Mouse (Mus musculus) thymus, adult 2 months (tissue): ENCODE results near the gene Gm9747. TPM values are rescaled to one million over a fixed set of nuclear protein-coding genes. Genes with fewer than 3 reads are reported as not detected.

Source experiments
- DNase-seq: peaks from one replicate; pipeline ENCODE4 v3.0.0; 2021
- H3K27ac ChIP-seq: fragments of 200-500 bp; 2 replicates; pipeline ENCODE4 v1.5.1; 2012; ENCODE audit warnings: low read length, control low read depth; ENCODE audit not compliant: control insufficient read depth, insufficient read depth
- H3K27me3 ChIP-seq: fragments of 200-500 bp; 2 replicates; pipeline ENCODE4 v1.6.1; 2012; ENCODE audit warnings: mild to moderate bottlenecking, low read length, moderate library complexity, mixed read lengths; ENCODE audit not compliant: control insufficient read depth, insufficient read depth
- H3K36me3 ChIP-seq: fragments of 200-500 bp; 2 replicates; pipeline ENCODE4 v1.6.1; 2012; ENCODE audit warnings: mild to moderate bottlenecking, low read length, moderate library complexity; ENCODE audit not compliant: control insufficient read depth, insufficient read depth
- H3K4me1 ChIP-seq: fragments of 200-500 bp; replicated peaks from 2 replicates; pipeline ENCODE4 v1.6.1; 2012; ENCODE audit warnings: low read length; ENCODE audit not compliant: control insufficient read depth, insufficient read depth
- H3K4me3 ChIP-seq: fragments of 200-500 bp; 2 replicates; pipeline ENCODE4 v1.5.1; 2012; ENCODE audit warnings: mild to moderate bottlenecking, low read length, control low read depth, moderate library complexity; ENCODE audit not compliant: control insufficient read depth, insufficient read depth
- CTCF ChIP-seq: fragments of 200-500 bp; IDR thresholded peaks from 2 replicates; pipeline ENCODE4 v1.5.1; 2012; ENCODE audit warnings: mild to moderate bottlenecking, control low read depth, low read length, moderate library complexity, borderline replicate concordance; ENCODE audit not compliant: control insufficient read depth, poor library complexity, insufficient read depth; ENCODE audit errors: extremely low read depth
- POLR2A ChIP-seq: fragments of 200-500 bp; IDR thresholded peaks from 2 replicates; pipeline ENCODE4 v1.6.1; 2012; ENCODE audit warnings: mild to moderate bottlenecking, low read length, control low read depth, moderate library complexity; ENCODE audit not compliant: control insufficient read depth, poor library complexity, insufficient read depth; ENCODE audit errors: extremely low read depth
- WGBS: fragments of 180-500 bp; shearing (Covaris S2); methylation state at CpG from one replicate; pipeline ENCODE4 v1.1.7; 2018; 5-methylcytosine and 5-hydroxymethylcytosine counted together
- polyA plus RNA-seq: library from polyadenylated mRNA; depleted of rRNA; stranded (reverse); fragments of >200 nt; gene quantifications from 2 replicates; pipeline ENCODE4 v1.2.3, GENCODE M21; 2012

The Gm9747 gene
- polyA plus RNA-seq, 1 experiment, result not detected

DNA sequence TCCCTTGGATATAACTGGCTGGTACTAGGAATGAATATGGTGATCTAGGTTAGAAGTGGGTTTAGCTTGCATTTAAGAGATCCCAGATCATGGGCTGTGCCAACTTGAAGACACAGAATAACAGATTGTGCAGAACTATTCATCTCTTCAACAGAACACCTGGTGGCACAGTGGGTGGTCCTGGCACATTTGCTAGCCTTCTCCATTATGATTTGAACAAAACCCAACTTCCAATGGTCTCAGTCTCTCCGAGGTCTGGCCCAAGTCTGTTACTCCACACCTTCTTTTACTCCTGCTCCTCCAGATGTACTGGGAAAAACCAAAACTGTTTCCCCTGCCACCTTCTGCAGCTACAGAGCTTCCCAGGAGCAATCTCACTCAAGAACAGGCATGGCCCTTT is 29.4 kb downstream of the Gm9747 start:
- DNase-seq, result no peak
- no peaks in the 10 kb centered on the region for H3K27me3 ChIP-seq
- H3K4me3 ChIP-seq, result no peak overlapping the region
- 86% methylated on average over 1 of the region's 1 CpGs for WGBS
- no peak overlapping the region for H3K27ac ChIP-seq
- no peak for TF ChIP-seq CTCF
- TF ChIP-seq POLR2A, result no peak
- no peaks in the 10 kb centered on the region for H3K4me1 ChIP-seq
- H3K36me3 ChIP-seq, result no peaks in the 10 kb centered on the region

DNA sequence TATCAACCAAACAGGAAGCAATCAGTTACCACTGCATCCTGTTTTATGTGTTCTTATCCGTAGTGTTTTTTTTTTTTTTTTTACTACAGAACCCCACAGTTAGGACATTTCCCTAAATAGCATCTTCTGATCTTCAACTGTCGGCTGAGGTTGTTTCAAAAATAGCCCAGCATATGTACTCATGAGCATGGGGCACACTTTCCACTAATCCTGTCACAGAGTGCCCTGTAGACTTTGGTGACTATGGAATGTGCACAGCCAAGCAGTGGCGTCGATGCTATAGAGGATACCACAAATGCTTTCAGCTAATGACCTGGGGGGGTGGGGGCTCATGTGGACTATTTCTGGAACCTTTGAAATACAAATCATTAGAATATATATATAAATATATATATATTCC is 34.6 kb downstream of the Gm9747 start:
- H3K4me3 ChIP-seq, result no peak overlapping the region
- TF ChIP-seq POLR2A, result no peak
- no peak for TF ChIP-seq CTCF
- no peak overlapping the region for H3K27ac ChIP-seq
- no peak for DNase-seq
- no peaks in the 10 kb centered on the region for H3K4me1 ChIP-seq
- WGBS, result 15% methylated on average over 4 of the region's 4 CpGs
- no peaks in the 10 kb centered on the region for H3K36me3 ChIP-seq
- no peaks in the 10 kb centered on the region for H3K27me3 ChIP-seq

DNA sequence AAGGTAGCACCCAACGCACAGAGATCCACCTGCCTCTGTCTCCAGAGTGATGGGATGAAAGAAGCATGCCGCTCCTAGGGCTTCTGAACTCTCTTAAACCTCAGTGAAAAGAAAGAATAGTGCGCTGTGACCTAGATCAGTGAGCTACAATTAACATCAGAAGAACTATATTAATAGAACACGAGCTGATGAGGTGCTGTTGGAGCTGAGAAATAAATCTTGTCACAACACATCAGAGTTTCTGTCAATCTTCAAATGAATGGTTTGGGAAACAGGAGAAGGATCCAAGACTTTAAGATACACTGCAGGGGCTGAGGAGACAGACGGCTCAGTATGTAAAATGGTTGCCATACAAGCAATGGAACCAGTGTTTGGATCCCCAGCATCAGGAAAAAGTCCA is 39.3 kb downstream of the Gm9747 start:
- Histone ChIP-seq H3K4me3 (no peak overlapping the region), H3K4me1 (no peaks in the 10 kb centered on the region), H3K27me3 (no peaks in the 10 kb centered on the region), H3K27ac (no peak overlapping the region), H3K36me3 (no peaks in the 10 kb centered on the region)
- no peak for TF ChIP-seq CTCF
- no peak for TF ChIP-seq POLR2A
- no peak for DNase-seq
- 92% methylated on average over 5 of the region's 5 CpGs for WGBS

DNA sequence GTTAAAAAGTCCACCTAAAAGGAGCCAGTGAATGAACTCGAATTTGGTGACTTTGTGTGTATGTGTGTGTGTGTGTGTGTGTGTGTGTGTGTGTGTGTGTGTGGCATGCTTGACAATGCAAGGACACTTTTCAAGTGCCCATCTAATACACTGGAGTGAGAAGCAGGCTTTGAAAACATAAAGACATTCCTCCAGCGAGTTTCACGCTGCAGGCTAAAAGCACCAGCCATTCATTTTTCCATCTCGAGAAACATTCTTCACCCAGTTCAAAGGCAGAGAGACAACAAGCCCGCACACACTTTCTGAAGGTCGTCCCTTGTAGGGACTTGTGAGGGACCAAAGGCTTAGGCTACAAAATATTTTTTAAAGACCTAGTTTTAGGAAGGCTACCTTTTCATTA is 40.6 kb downstream of the Gm9747 start:
- TF ChIP-seq CTCF (no peak), POLR2A (no peak)
- Histone ChIP-seq H3K4me3 (no peak overlapping the region), H3K27me3 (no peaks in the 10 kb centered on the region), H3K4me1 (no peaks in the 10 kb centered on the region), H3K27ac (no peak overlapping the region), H3K36me3 (no peaks in the 10 kb centered on the region)
- WGBS, result 76% methylated on average over 6 of the region's 6 CpGs
- no peak for DNase-seq

DNA sequence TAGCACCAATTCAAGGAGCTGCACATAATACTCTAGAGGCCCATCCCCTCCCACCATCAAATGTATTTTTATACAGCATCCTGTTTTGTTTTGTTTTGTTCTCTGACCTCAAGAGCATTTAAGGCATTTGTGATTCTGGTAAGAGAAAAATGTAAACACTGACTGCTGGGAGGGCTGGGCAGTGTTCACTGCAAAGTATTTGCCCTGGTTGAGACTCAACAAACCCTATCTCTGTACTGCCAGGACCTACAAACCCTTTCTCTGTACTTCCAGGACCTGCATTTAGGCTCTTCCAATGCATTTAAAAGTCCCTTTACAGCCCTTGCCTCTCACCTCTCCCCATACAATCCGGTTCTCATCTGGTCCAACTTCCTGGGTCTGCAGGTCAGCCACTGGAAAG is 41.4 kb downstream of the Gm9747 start:
- 40% methylated on average over 1 of the region's 1 CpGs for WGBS
- Histone ChIP-seq H3K27ac (no peak overlapping the region), H3K36me3 (no peaks in the 10 kb centered on the region), H3K4me3 (no peak overlapping the region), H3K4me1 (no peaks in the 10 kb centered on the region), H3K27me3 (no peaks in the 10 kb centered on the region)
- DNase-seq, result no peak
- TF ChIP-seq CTCF (no peak), POLR2A (no peak)

DNA sequence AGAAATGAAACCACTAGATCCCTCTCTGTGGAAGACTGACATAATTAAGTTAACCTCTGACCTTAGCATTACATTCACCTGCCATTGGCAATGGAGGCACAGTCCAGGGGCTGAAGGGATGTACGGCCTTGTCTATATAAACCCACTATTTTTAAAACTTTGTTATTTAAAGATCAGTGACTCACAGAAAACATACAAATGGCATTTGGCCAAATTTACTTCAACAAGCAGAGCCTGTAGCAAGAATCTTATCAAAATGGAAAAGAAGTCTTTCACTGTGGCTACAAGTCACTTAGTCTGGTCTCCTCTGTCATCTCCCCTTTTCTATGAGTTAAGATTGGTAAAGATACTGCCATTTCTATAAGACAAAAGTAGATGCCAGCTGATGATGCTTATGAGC is 46.9 kb downstream of the Gm9747 start:
- Histone ChIP-seq H3K4me3 (no peak overlapping the region), H3K4me1 (peaks cover 3% of the 10 kb centered on the region), H3K27me3 (no peaks in the 10 kb centered on the region), H3K36me3 (no peaks in the 10 kb centered on the region), H3K27ac (no peak overlapping the region)
- no peak for TF ChIP-seq POLR2A
- TF ChIP-seq CTCF, result no peak
- WGBS, result 98% methylated on average over 1 of the region's 1 CpGs
- DNase-seq, result no peak

DNA sequence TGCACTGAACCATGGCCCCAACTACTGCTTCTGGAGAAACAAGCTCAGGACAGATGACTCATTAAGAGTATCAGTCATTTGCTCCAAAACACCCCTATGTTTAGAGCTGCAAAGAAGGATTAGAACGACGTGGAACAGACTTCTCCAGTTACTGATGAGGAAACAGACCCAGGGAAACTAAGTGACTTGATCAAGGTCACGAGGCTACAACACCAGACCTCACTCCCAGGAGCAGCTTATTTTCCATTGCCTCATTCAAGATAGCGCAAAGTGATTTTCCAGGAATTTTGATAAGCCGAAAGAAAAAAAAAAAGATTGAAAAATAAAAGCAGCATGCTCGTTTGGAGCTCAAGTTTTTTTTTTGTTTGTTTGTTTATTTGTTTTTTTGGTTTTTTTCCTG is 48.9 kb downstream of the Gm9747 start:
- no peak for DNase-seq
- Histone ChIP-seq H3K4me3 (no peak overlapping the region), H3K27me3 (no peaks in the 10 kb centered on the region), H3K36me3 (no peaks in the 10 kb centered on the region), H3K4me1 (peaks cover 3% of the 10 kb centered on the region), H3K27ac (no peak overlapping the region)
- no peak for TF ChIP-seq CTCF
- TF ChIP-seq POLR2A, result no peak
- 92% methylated on average over 6 of the region's 6 CpGs for WGBS
